Mouse (Mus musculus): Measurements from ENCODE around the gene Fam83d.

DNA sequence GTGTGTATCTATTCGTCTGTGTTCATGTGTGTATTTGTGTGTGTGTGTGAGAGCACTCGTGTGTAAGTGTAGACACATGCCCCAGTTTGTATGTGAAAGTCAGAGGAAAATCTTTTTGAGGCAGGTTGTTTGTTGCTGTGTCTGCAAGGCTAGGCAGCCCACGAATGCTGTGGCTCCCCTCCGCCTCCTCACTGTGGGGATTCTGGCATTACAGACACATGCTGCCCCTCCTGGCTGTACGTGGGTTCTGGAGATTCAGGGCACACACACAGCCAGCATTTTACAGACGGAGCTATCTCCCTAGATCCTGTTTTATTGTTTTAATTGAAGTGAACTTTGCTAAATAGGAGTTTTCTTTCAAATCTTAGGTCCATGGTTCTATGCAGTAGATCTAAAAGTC lies 61.9 kb downstream of the Fam83d start:
- TF ChIP-seq CTCF (IDR thresholded peaks at IDR 0.05; ENCODE audit: control insufficient read depth, insufficient read depth, insufficient replicate concordance, low read depth, low read length) (no peak), POLR2A (IDR thresholded peaks at IDR 0.05; ENCODE audit: control insufficient read depth, low read depth, low read length) (no peak)
